Mouse (Mus musculus) MEL (cell line): ENCODE results near the gene Eif4ebp2.

Source experiments
- BHLHE40 ChIP-seq: IDR thresholded peaks from 2 replicates; pipeline ENCODE4 v1.6.1; 2012; ENCODE audit warnings: low read depth, mild to moderate bottlenecking, inconsistent platforms, low read length, improper control_type of control experiment, borderline replicate concordance
- CHD2 ChIP-seq: IDR thresholded peaks from 2 replicates; pipeline ENCODE4 v1.6.1; 2011; ENCODE audit warnings: low read length, improper control_type of control experiment
- CTCF ChIP-seq, 3 experiments: IDR thresholded peaks in 2 of 3; conservative IDR thresholded peaks in 1 of 3; 2 replicates each; pipeline ENCODE4 v1.5.1; 2011 to 2012; ENCODE audit warnings: low read length in 3 of 3, low read depth in 2 of 3, mild to moderate bottlenecking in 2 of 3, improper control_type of control experiment in 1 of 3, inconsistent platforms in 1 of 3, mixed read lengths in 1 of 3, moderate library complexity in 1 of 3; ENCODE audit not compliant: control insufficient read depth in 1 of 3, insufficient read depth in 1 of 3, poor library complexity in 1 of 3, severe bottlenecking in 1 of 3
- EP300 ChIP-seq, 2 experiments: IDR thresholded peaks; 2 replicates each; pipeline ENCODE4 v1.6.1; 2011; ENCODE audit warnings: improper control_type of control experiment in 2 of 2, low read length in 2 of 2, low read depth in 1 of 2, mild to moderate bottlenecking in 1 of 2
- GATA1 ChIP-seq: IDR thresholded peaks from 2 replicates; pipeline ENCODE4 v1.6.1; 2011; ENCODE audit warnings: low read depth, low read length, improper control_type of control experiment
- MAFK ChIP-seq: IDR thresholded peaks from 2 replicates; pipeline ENCODE4 v1.6.1; 2011; ENCODE audit warnings: low read depth, mild to moderate bottlenecking, low read length, improper control_type of control experiment, borderline replicate concordance
- MAX ChIP-seq: IDR thresholded peaks from 2 replicates; pipeline ENCODE4 v1.6.1; 2011; ENCODE audit warnings: low read length, improper control_type of control experiment
- MAZ ChIP-seq: IDR thresholded peaks from 2 replicates; pipeline ENCODE4 v1.6.1; 2012; ENCODE audit warnings: low read depth, mild to moderate bottlenecking, inconsistent platforms, low read length, improper control_type of control experiment
- POLR2A ChIP-seq, 2 experiments: IDR thresholded peaks; 2 replicates each; pipeline ENCODE4 v1.6.1; 2011 to 2012; ENCODE audit warnings: low read length in 2 of 2, mild to moderate bottlenecking in 2 of 2, control low read depth in 1 of 2, improper control_type of control experiment in 1 of 2, low read depth in 1 of 2, moderate library complexity in 1 of 2; ENCODE audit not compliant: control insufficient read depth in 1 of 2, insufficient read depth in 1 of 2, poor library complexity in 1 of 2
- POLR2AphosphoS2 ChIP-seq: IDR thresholded peaks from 2 replicates; pipeline ENCODE4 v1.6.1; 2011; ENCODE audit warnings: low read length, improper control_type of control experiment
- POLR2AphosphoS5 ChIP-seq: IDR thresholded peaks from 2 replicates; pipeline ENCODE4 v1.6.1; 2012; ENCODE audit warnings: low read depth, borderline replicate concordance, mild to moderate bottlenecking, inconsistent platforms, low read length, moderate library complexity, mixed read lengths
- TBP ChIP-seq: IDR thresholded peaks from 2 replicates; pipeline ENCODE4 v1.8.0; 2011; ENCODE audit warnings: low read depth, low read length, improper control_type of control experiment
- TCF12 ChIP-seq: IDR thresholded peaks from 2 replicates; pipeline ENCODE4 v1.6.1; 2014; ENCODE audit warnings: low read depth, mild to moderate bottlenecking, inconsistent platforms, low read length, improper control_type of control experiment, moderate library complexity

- TF ChIP-seq CTCF (IDR thresholded peaks at IDR 0.05 in 2 of 3, conservative IDR thresholded peaks at IDR 0.05 in 1 of 3; ENCODE audit: control insufficient read depth in 1 of 3, insufficient read depth in 1 of 3, low read depth in 2 of 3, low read length in 3 of 3, poor library complexity in 1 of 3, severe bottlenecking in 1 of 3) (no peak), MAZ (no peak), TCF12 (no peak), MAFK (no peak), EP300 (IDR thresholded peaks at IDR 0.05; ENCODE audit: low read depth in 1 of 2, low read length in 2 of 2) (no peak), POLR2AphosphoS5 (no peak), POLR2A (IDR thresholded peaks at IDR 0.05; ENCODE audit: control insufficient read depth in 1 of 2, insufficient read depth in 1 of 2, low read depth in 1 of 2, low read length in 2 of 2, poor library complexity in 1 of 2) (no peak), TBP (no peak), CHD2 (no peak), POLR2AphosphoS2 (no peak), MAX (no peak), GATA1 (no peak), BHLHE40 (no peak)
These were observed 4.7 kb downstream of the Eif4ebp2 start for GRCm38 (mm10) chr10:61447581-61448353.
